Mouse (Mus musculus): ENCODE data around the gene Nfe2l1. TPM values are rescaled to one million over a fixed set of nuclear protein-coding genes. Genes with fewer than 3 reads are reported as not detected.
A peak's percentile ranks its signal among the peaks of the same experiment; 100 is the strongest.

Nfe2l1 gene
- total and polyA plus RNA-seq, 2 experiments from 2014 or later: 57.4 to 62.4 TPM

- ATAC-seq: no peak
- H3K27ac ChIP-seq (ENCODE audit: low read depth, low read length): no peak overlapping the region
Observed at GRCm38 (mm10) chr11:96827917-96828316, 1.9 kb downstream of the Nfe2l1 start.

GRCm38 (mm10) chr11:96827062-96827581 lies 2.6 kb downstream of the Nfe2l1 start:
- H3K27ac ChIP-seq (ENCODE audit: low read depth, low read length): no peak overlapping the region
- no peak for ATAC-seq
- no peak for TF ChIP-seq CTCF (IDR thresholded peaks at IDR 0.05; ENCODE audit: low read depth)
- DNase-seq: no peak
- H3K36me3 ChIP-seq (ENCODE audit: insufficient read depth): peaks cover 15% of the 10 kb centered on the region
- no peaks in the 10 kb centered on the region for H3K27me3 ChIP-seq (ENCODE audit: insufficient read depth, low read length)
- 0 out of 2 replicates have a peak overlapping the region, but pooled peaks have one; percentile 26 for H3K4me2 ChIP-seq (ENCODE audit: low read depth)
- no peak overlapping the region for H3K9ac ChIP-seq
- 74% methylated on average over 12 of the region's 12 CpGs for WGBS
- H3K4me1 ChIP-seq (ENCODE audit: insufficient read depth): peaks cover 18% of the 10 kb centered on the region
- H3K4me3 ChIP-seq (ENCODE audit: low read depth, low read length): no peak overlapping the region
- no peaks in the 10 kb centered on the region for H3K9me3 ChIP-seq (ENCODE audit: low read length)

More at GRCm38 (mm10) chr11:96827917-96828316, 1.9 kb downstream of the Nfe2l1 start:
- Histone ChIP-seq H3K36me3 (ENCODE audit: insufficient read depth) (peaks cover 13% of the 10 kb centered on the region), H3K9me3 (ENCODE audit: low read length) (no peaks in the 10 kb centered on the region), H3K9ac (no peak overlapping the region), H3K4me1 (ENCODE audit: insufficient read depth) (peaks cover 18% of the 10 kb centered on the region), H3K4me3 (ENCODE audit: low read depth, low read length) (no peak overlapping the region), H3K27me3 (ENCODE audit: insufficient read depth, low read length) (no peaks in the 10 kb centered on the region), H3K4me2 (ENCODE audit: low read depth) (0 out of 2 replicates have a peak overlapping the region, but pooled peaks have one; percentile 11)
- no peak for DNase-seq
- TF ChIP-seq CTCF (IDR thresholded peaks at IDR 0.05; ENCODE audit: low read depth): no peak
- 83% methylated on average over 9 of the region's 9 CpGs for WGBS

- H3K27ac ChIP-seq (ENCODE audit: low read depth, low read length): no peak overlapping the region
- no peak overlapping the region for H3K4me3 ChIP-seq (ENCODE audit: low read depth, low read length)
- ATAC-seq: no peak
- peaks cover 18% of the 10 kb centered on the region for H3K4me1 ChIP-seq (ENCODE audit: insufficient read depth)
- peak overlapping the region; percentile 31; the same call in 1 of the 2 replicates for H3K9ac ChIP-seq
- WGBS: 81% methylated on average over 2 of the region's 2 CpGs
- no peak for DNase-seq
- no peaks in the 10 kb centered on the region for H3K9me3 ChIP-seq (ENCODE audit: low read length)
- TF ChIP-seq CTCF (IDR thresholded peaks at IDR 0.05; ENCODE audit: low read depth): no peak
- H3K27me3 ChIP-seq (ENCODE audit: insufficient read depth, low read length): no peaks in the 10 kb centered on the region
- H3K36me3 ChIP-seq (ENCODE audit: insufficient read depth): peaks cover 21% of the 10 kb centered on the region
- H3K4me2 ChIP-seq (ENCODE audit: low read depth): peak overlapping the region; percentile 26
Observed at GRCm38 (mm10) chr11:96826481-96826880, 3.3 kb downstream of the Nfe2l1 start.

GRCm38 (mm10) chr11:96824783-96825495 lies 4.8 kb downstream of the Nfe2l1 start:
- Histone ChIP-seq H3K9me3 (ENCODE audit: low read length) (no peaks in the 10 kb centered on the region), H3K27ac (ENCODE audit: low read depth, low read length) (peak overlapping the region; percentile 72), H3K9ac (peak overlapping the region; percentile 28; the same call in 1 of the 2 replicates), H3K4me2 (ENCODE audit: low read depth) (peak overlapping the region; percentile 90), H3K36me3 (ENCODE audit: insufficient read depth) (peaks cover 36% of the 10 kb centered on the region), H3K4me3 (ENCODE audit: low read depth, low read length) (no peak overlapping the region), H3K4me1 (ENCODE audit: insufficient read depth) (peaks cover 18% of the 10 kb centered on the region), H3K27me3 (ENCODE audit: insufficient read depth, low read length) (no peaks in the 10 kb centered on the region)
- 25% methylated on average over 7 of the region's 7 CpGs for WGBS
- peak; percentile 31 for DNase-seq
- no peak for TF ChIP-seq CTCF (IDR thresholded peaks at IDR 0.05; ENCODE audit: low read depth)
- no peak for ATAC-seq

- H3K4me2 ChIP-seq (ENCODE audit: low read depth): peak overlapping the region; percentile 90
- peak; percentile 85 for DNase-seq
- no peak for TF ChIP-seq CTCF (IDR thresholded peaks at IDR 0.05; ENCODE audit: low read depth)
- peak overlapping the region; percentile 72 for H3K27ac ChIP-seq (ENCODE audit: low read depth, low read length)
- peak overlapping the region; percentile 51 for H3K9ac ChIP-seq
- peak overlapping the region; percentile 48 for H3K4me3 ChIP-seq (ENCODE audit: low read depth, low read length)
- peaks cover 44% of the 10 kb centered on the region for H3K36me3 ChIP-seq (ENCODE audit: insufficient read depth)
- H3K27me3 ChIP-seq (ENCODE audit: insufficient read depth, low read length): no peaks in the 10 kb centered on the region
- H3K9me3 ChIP-seq (ENCODE audit: low read length): no peaks in the 10 kb centered on the region
- ATAC-seq: peak; percentile 96
- peaks cover 18% of the 10 kb centered on the region for H3K4me1 ChIP-seq (ENCODE audit: insufficient read depth)
- WGBS: 0% methylated on average over 19 of the region's 26 CpGs
Observed at GRCm38 (mm10) chr11:96823880-96824782, 5.6 kb downstream of the Nfe2l1 start.

GRCm38 (mm10) chr11:96823471-96823837 lies 6.3 kb downstream of the Nfe2l1 start:
- no peaks in the 10 kb centered on the region for H3K9me3 ChIP-seq (ENCODE audit: low read length)
- H3K4me1 ChIP-seq (ENCODE audit: insufficient read depth): peaks cover 15% of the 10 kb centered on the region
- ATAC-seq (peak; percentile 5; the same call in 1 of the 2 replicates), DNase-seq (no peak)
- H3K4me2 ChIP-seq (ENCODE audit: low read depth): peak overlapping the region; percentile 90
- H3K36me3 ChIP-seq (ENCODE audit: insufficient read depth): peaks cover 51% of the 10 kb centered on the region
- no peak for TF ChIP-seq CTCF (IDR thresholded peaks at IDR 0.05; ENCODE audit: low read depth)
- peak overlapping the region; percentile 51 for H3K9ac ChIP-seq
- WGBS: 8% methylated on average over 13 of the region's 13 CpGs
- H3K27me3 ChIP-seq (ENCODE audit: insufficient read depth, low read length): no peaks in the 10 kb centered on the region
- H3K27ac ChIP-seq (ENCODE audit: low read depth, low read length): peak overlapping the region; percentile 69
- peak overlapping the region; percentile 48 for H3K4me3 ChIP-seq (ENCODE audit: low read depth, low read length)

Measured in forebrain, postnatal 0 days (tissue).